Mouse (Mus musculus) gastrocnemius, postnatal 14 days (tissue): Measurements from ENCODE around the gene Gm3435. TPM values are rescaled to one million over a fixed set of nuclear protein-coding genes. Genes with fewer than 3 reads are reported as not detected.
A peak's percentile ranks its signal among the peaks of the same experiment; 100 is the strongest.
"Not testable (repeated sequence)": the region's sequence is repeated elsewhere in the genome, so short reads cannot be mapped to it uniquely, and the experiment has no call there.

Source experiments
- DNase-seq: peaks from one replicate; pipeline ENCODE4 v3.0.0; 2021; ENCODE audit warnings: mixed read lengths
- intact Hi-C: fragments of 180-260 bp; cut with DNase I; formaldehyde crosslinking; loops from one replicate; pipeline ENCODE4 v1.15.1; 2025; ENCODE audit warnings: low total_unique reads
- total RNA-seq, 2 experiments: library from RNA; stranded (reverse); gene quantifications; 2 replicates each; pipeline ENCODE4 v1.2.3; 2021

The Gm3435 gene
- total RNA-seq, 2 experiments from 2014 or later = 0.58 to 2.0 TPM

- intact Hi-C loops = not testable (repeated sequence)
These were observed 15.5 kb downstream of the Gm3435 start for GRCm38 (mm10) chr17:15025513-15025912.

GRCm38 (mm10) chr17:15031414-15031813 lies 21.4 kb downstream of the Gm3435 start:
- DNase-seq, intact Hi-C loops: not testable (repeated sequence)

More at GRCm38 (mm10) chr17:15025513-15025912, 15.5 kb downstream of the Gm3435 start:
- not testable (repeated sequence) for DNase-seq

GRCm38 (mm10) chr17:15040455-15040854 lies 30.5 kb downstream of the Gm3435 start:
- DNase-seq, intact Hi-C loops: not testable (repeated sequence)

GRCm38 (mm10) chr17:15041175-15041729 lies 31.3 kb downstream of the Gm3435 start, which contains the start of the genes Ermard, Tcte3 and Gm3448:
Ermard (plus strand) TSS chr17:15041208.
Tcte3 (minus strand) TSS chr17:15041488.
Gm3448 (minus strand) TSS chr17:15041537.
- intact Hi-C loops, DNase-seq: not testable (repeated sequence)

- intact Hi-C loops, DNase-seq: not testable (repeated sequence)
These were observed 40.4 kb downstream of the Gm3435 start for GRCm38 (mm10) chr17:15050338-15050737.

GRCm38 (mm10) chr17:15052766-15053165 lies 42.8 kb downstream of the Gm3435 start:
- DNase-seq = not testable (repeated sequence)

GRCm38 (mm10) chr17:15053183-15053828 lies 43.3 kb downstream of the Gm3435 start:
- DNase-seq, intact Hi-C loops: not testable (repeated sequence)

More at GRCm38 (mm10) chr17:15052766-15053165, 42.8 kb downstream of the Gm3435 start:
- intact Hi-C loops = not testable (repeated sequence)

GRCm38 (mm10) chr17:15053829-15054200 lies 43.8 kb downstream of the Gm3435 start:
- DNase-seq, intact Hi-C loops: not testable (repeated sequence)

- no peak for DNase-seq
- intact Hi-C loops = no loop called here
These were observed 45.9 kb downstream of the Gm3435 start for GRCm38 (mm10) chr17:15055925-15056324.

- intact Hi-C loops = no loop called here
- DNase-seq = no peak
These were observed 48.2 kb downstream of the Gm3435 start for GRCm38 (mm10) chr17:15058161-15058591.

GRCm38 (mm10) chr17:15059646-15060045 lies 49.7 kb downstream of the Gm3435 start:
- DNase-seq = no peak
- intact Hi-C loops = no loop called here

- DNase-seq = no peak
- intact Hi-C loops = no loop called here
These were observed 50.4 kb downstream of the Gm3435 start for GRCm38 (mm10) chr17:15060356-15060755.

GRCm38 (mm10) chr17:15065391-15066024 lies 55.5 kb downstream of the Gm3435 start:
- intact Hi-C loops = loop anchor here (5.0 kb wide), 2 partner anchors 312 to 407 kb away; partner anchors contain the start of gene Dll1
- peak; percentile 43 for DNase-seq

- no peak for DNase-seq
- intact Hi-C loops = loop anchor here (5.0 kb wide), 2 partner anchors 311 to 406 kb away; partner anchors contain the start of gene Dll1
These were observed 56.1 kb downstream of the Gm3435 start for GRCm38 (mm10) chr17:15066066-15066465.

GRCm38 (mm10) chr17:15066911-15067310 lies 56.9 kb downstream of the Gm3435 start:
- no peak for DNase-seq
- intact Hi-C loops = loop anchor here (5.0 kb wide), 2 partner anchors 310 to 405 kb away; partner anchors contain the start of gene Dll1

- intact Hi-C loops = loop anchor here (5.0 kb wide), 2 partner anchors 309 to 404 kb away; partner anchors contain the start of gene Dll1
- no peak for DNase-seq
These were observed 58.2 kb downstream of the Gm3435 start for GRCm38 (mm10) chr17:15068040-15068792.

- DNase-seq = no peak
- intact Hi-C loops = loop anchor here (5.0 kb wide), 2 partner anchors 308 to 403 kb away; partner anchors contain the start of gene Dll1
These were observed 59.1 kb downstream of the Gm3435 start for GRCm38 (mm10) chr17:15069124-15069523.
